ENCODE assay signal across 27 mouse cellular contexts in the genomic region with DNA sequence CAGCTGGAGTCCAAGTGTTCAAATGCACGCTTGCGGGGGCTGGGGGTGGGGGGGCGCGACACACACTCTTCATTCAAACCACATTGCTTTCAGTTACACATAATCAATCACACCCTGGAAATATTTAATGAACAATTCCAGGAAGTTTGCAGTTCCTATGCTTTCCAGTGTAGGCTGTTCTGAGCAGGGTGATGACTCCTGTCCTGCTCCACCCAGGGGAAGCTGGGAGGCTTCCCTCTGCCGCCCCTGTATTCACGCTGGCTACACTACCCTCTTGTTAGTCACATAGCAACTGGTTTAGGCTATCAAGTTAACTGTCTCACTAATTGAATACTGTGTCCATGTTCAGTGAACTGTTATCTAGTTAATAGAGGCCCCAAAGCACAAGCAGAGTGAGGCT. TPM values are rescaled to one million over a fixed set of nuclear protein-coding genes. Genes with fewer than 3 reads are reported as not detected.
A peak's percentile ranks its signal among the peaks of the same experiment; 100 is the strongest.
DNase-seq lines count a peak whose midpoint lies in the region; ATAC-seq lines count a peak whose summit lies in the region.
"Had no signal": no experiment of that assay in that cellular context is flagged by ENCODE, and none has a peak within 500 bp of the region (broad histone marks: within the 10 kb centered on the region; RNA-seq: fewer than 3 reads in every experiment).

No protein-coding gene starts in this region.

- no peak overlapping the region for H3K4me3 ChIP-seq in lung, embryonic 16.5 days (ENCODE audit: low read length)
- H3K4me3 ChIP-seq in kidney, embryonic 14.5 days (ENCODE audit: low read length) = no peak overlapping the region
- H3K4me3 ChIP-seq: embryonic facial prominence, embryonic 13.5 days; embryonic facial prominence, embryonic 15.5 days; erythroblast, embryonic 14.5 days; forebrain, embryonic 10.5 days; forebrain, embryonic 12.5 days had no signal

- H3K9me3 ChIP-seq in lung, embryonic 16.5 days (ENCODE audit: control insufficient read depth, low read length) = no peaks in the 10 kb centered on the region
- no peaks in the 10 kb centered on the region for H3K9me3 ChIP-seq in kidney, embryonic 14.5 days (ENCODE audit: control insufficient read depth, low read length)
- H3K9me3 ChIP-seq: embryonic facial prominence, embryonic 13.5 days; embryonic facial prominence, embryonic 15.5 days; forebrain, embryonic 10.5 days; forebrain, embryonic 12.5 days had no signal

- 54% methylated on average over 6 of the region's 6 CpGs for WGBS in lung, embryonic 16.5 days
- 74% methylated on average over 6 of the region's 6 CpGs for WGBS in kidney, embryonic 14.5 days

- no peaks in the 10 kb centered on the region; the same call in 1 of the 2 replicates for H3K4me1 ChIP-seq in lung, embryonic 16.5 days (replicated peaks; ENCODE audit: control insufficient read depth, insufficient read depth, low read length)
- 0 out of 2 replicates have a peak, but pooled peaks cover 4% of the 10 kb centered on the region for H3K4me1 ChIP-seq in kidney, embryonic 14.5 days (ENCODE audit: control insufficient read depth, insufficient read depth, low read length)

- ATAC-seq in lung, embryonic 16.5 days (ENCODE audit: low read depth) = peak; percentile 51
- no peak for ATAC-seq in kidney, embryonic 14.5 days (ENCODE audit: low FRiP score, low TSS enrichment)
- ATAC-seq: forebrain, embryonic 14.5 days; forebrain, embryonic 16.5 days; Patski had no signal

- H3K36me3 ChIP-seq in lung, embryonic 16.5 days (ENCODE audit: control insufficient read depth, insufficient read depth, low read length) = no peaks in the 10 kb centered on the region
- no peaks in the 10 kb centered on the region for H3K36me3 ChIP-seq in kidney, embryonic 14.5 days (ENCODE audit: control insufficient read depth, insufficient read depth, low read length)
- H3K36me3 ChIP-seq: embryonic facial prominence, embryonic 13.5 days; embryonic facial prominence, embryonic 15.5 days; forebrain, embryonic 10.5 days; forebrain, embryonic 12.5 days had no signal

- no peak overlapping the region for H3K27ac ChIP-seq in lung, embryonic 16.5 days (ENCODE audit: low read length)
- no peak overlapping the region for H3K27ac ChIP-seq in kidney, embryonic 14.5 days (ENCODE audit: low read depth, low read length)
- H3K27ac ChIP-seq: embryonic facial prominence, embryonic 15.5 days; forebrain, embryonic 10.5 days; forebrain, embryonic 12.5 days had no signal

- H3K9ac ChIP-seq in lung, embryonic 16.5 days (ENCODE audit: low read length) = no peak overlapping the region
- no peak overlapping the region for H3K9ac ChIP-seq in kidney, embryonic 14.5 days (ENCODE audit: low read depth, low read length)
- H3K9ac ChIP-seq: embryonic facial prominence, embryonic 13.5 days; embryonic facial prominence, embryonic 15.5 days; forebrain, embryonic 12.5 days had no signal

- H3K27me3 ChIP-seq in lung, embryonic 16.5 days (ENCODE audit: control insufficient read depth, insufficient read depth, low read depth, low read length) = no peaks in the 10 kb centered on the region
- no peaks in the 10 kb centered on the region for H3K27me3 ChIP-seq in kidney, embryonic 14.5 days (ENCODE audit: control insufficient read depth, insufficient read depth, low read length)
- H3K27me3 ChIP-seq: embryonic facial prominence, embryonic 15.5 days; forebrain, embryonic 12.5 days; Patski had no signal

- DNase-seq in lung, postnatal 25 days (ENCODE audit: low spot score) = no peak
- peak; percentile 44 for DNase-seq in retina, postnatal 1 day
- no peak for DNase-seq in retina, embryonic 14.5 days (ENCODE audit: low spot score)
- DNase-seq in ZHBTc4 (ENCODE audit: low read depth, low spot score) = peak; percentile 18
- no peak for DNase-seq in layer of hippocampus, adult 9-11 months
- DNase-seq: adrenal gland, adult 2 months; adrenal gland, postnatal 10 days; adrenal gland, postnatal 25 days; cerebellum, adult 11 months; cerebellum, adult 8-10 months; cerebellum, adult 9-11 months; cerebellum, postnatal 14 days; cerebellum, postnatal 36 days; embryo, embryonic 11 days had no signal

- H3K4me2 ChIP-seq in lung, embryonic 16.5 days (ENCODE audit: low read depth, low read length) = no peak overlapping the region
- no peak overlapping the region for H3K4me2 ChIP-seq in kidney, embryonic 14.5 days (replicated peaks; ENCODE audit: low read depth, low read length)
- H3K4me2 ChIP-seq: embryonic facial prominence, embryonic 13.5 days; embryonic facial prominence, embryonic 15.5 days; forebrain, embryonic 12.5 days had no signal

RNA-seq across cellular contexts. Expression of a gene that starts 32.9 kb away (rescaled TPM):
- not detected in 2 replicates for polyA plus RNA-seq in lung, embryonic 16.5 days (2015; fragmentation: Nextera tagmentation; extraction: Ambion mirVana)
- not detected in 2 replicates for polyA plus RNA-seq in kidney, embryonic 14.5 days (2014; fragmentation: Nextera tagmentation; extraction: Ambion mirVana)
- polyA plus RNA-seq: adrenal gland, adult 2 months; brain, embryonic 14.5 days; C2C12; embryonic facial prominence, embryonic 11.5 days; embryonic facial prominence, embryonic 13.5 days; embryonic facial prominence, embryonic 15.5 days; erythroblast, embryonic 14.5 days; forebrain, embryonic 10.5 days; forebrain, embryonic 12.5 days; forebrain, embryonic 14.5 days; forebrain, embryonic 16.5 days; Patski had no signal

RNA-seq across cellular contexts. Expression of a gene that starts 48.3 kb away (rescaled TPM):
- polyA plus RNA-seq in lung, embryonic 16.5 days (2015; fragmentation: Nextera tagmentation; extraction: Ambion mirVana) = 153 and 155 TPM in 2 replicates
- polyA plus RNA-seq in kidney, embryonic 14.5 days (2014; fragmentation: Nextera tagmentation; extraction: Ambion mirVana) = 201 and 241 TPM in 2 replicates

Comparison
In these comparisons a context has a peak if more than half of its experiments do, and no peak if none do; other contexts are left out.
1. DNase-seq: peak in retina, postnatal 1 day (single experiment) and ZHBTc4 (single experiment); none in lung, postnatal 25 days (single experiment), retina, embryonic 14.5 days (single experiment) and layer of hippocampus, adult 9-11 months (single experiment).